Mouse (Mus musculus) forebrain, embryonic 16.5 days (tissue): Measurements from ENCODE around the gene Sept9. TPM values are rescaled to one million over a fixed set of nuclear protein-coding genes. Genes with fewer than 3 reads are reported as not detected.

ENCODE experiments used
- ATAC-seq: fragments of 200-750 bp; cut with Nextera tagmentation; 2 replicates; pipeline ENCODE4 v1.8.0; 2017; ENCODE audit warnings: mild to moderate bottlenecking, moderate library complexity
- H3K27ac ChIP-seq: fragments of 300-500 bp; sonication (generic); 2 replicates; pipeline ENCODE4 v1.5.1; 2014; ENCODE audit warnings: low read length, control low read depth
- H3K27me3 ChIP-seq: fragments of 300-500 bp; sonication (generic); replicated peaks from 2 replicates; pipeline ENCODE4 v1.6.1; 2014; ENCODE audit warnings: low read length; ENCODE audit not compliant: control insufficient read depth, insufficient read depth
- H3K36me3 ChIP-seq: fragments of 300-500 bp; sonication (generic); 2 replicates; pipeline ENCODE4 v1.6.1; 2014; ENCODE audit not compliant: control insufficient read depth, insufficient read depth
- H3K4me1 ChIP-seq: fragments of 300-500 bp; sonication (generic); replicated peaks from 2 replicates; pipeline ENCODE4 v1.6.1; 2014; ENCODE audit warnings: low read length; ENCODE audit not compliant: control insufficient read depth, insufficient read depth
- H3K4me2 ChIP-seq: fragments of 300-500 bp; sonication (generic); 2 replicates; pipeline ENCODE4 v1.6.1; 2014; ENCODE audit warnings: mild to moderate bottlenecking, low read length, control low read depth
- H3K4me3 ChIP-seq: fragments of 300-500 bp; sonication (generic); replicated peaks from 2 replicates; pipeline ENCODE4 v1.5.1; 2014; ENCODE audit warnings: mild to moderate bottlenecking, low read length, control low read depth
- H3K9ac ChIP-seq: fragments of 300-500 bp; sonication (generic); replicated peaks from 2 replicates; pipeline ENCODE4 v1.6.1; 2014; ENCODE audit warnings: low read depth, low read length, control low read depth
- H3K9me3 ChIP-seq: fragments of 300-500 bp; sonication (generic); 2 replicates; pipeline ENCODE4 v1.6.1; 2016; ENCODE audit warnings: low read length; ENCODE audit not compliant: control insufficient read depth
- WGBS: fragments of 180-500 bp; shearing (Covaris S2); extraction: QIAGEN DNeasy Blood & Tissue Kit; methylation state at CpG from one replicate; pipeline ENCODE4 v1.1.7; 2014; 5-methylcytosine and 5-hydroxymethylcytosine counted together
- polyA plus RNA-seq: library from polyadenylated mRNA; unstranded; fragments of >200 nt; fragmentation: Nextera tagmentation; extraction: Ambion mirVana; gene quantifications from 2 replicates; pipeline ENCODE4 v1.2.1, GENCODE M21; 2015

The Sept9 gene
- polyA plus RNA-seq, 1 experiment from 2014 or later: 120 TPM

GRCm38 (mm10) chr11:117384897-117385296 is 185.4 kb downstream of the Sept9 start:
- peaks cover 2% of the 10 kb centered on the region; the same call in 1 of the 2 replicates for H3K27me3 ChIP-seq
- ATAC-seq: peak; percentile 83
- peaks cover 18% of the 10 kb centered on the region for H3K4me1 ChIP-seq
- H3K9me3 ChIP-seq: no peaks in the 10 kb centered on the region
- peak overlapping the region; percentile 39 for H3K4me2 ChIP-seq
- WGBS: 1% methylated on average over 16 of the region's 16 CpGs
- H3K36me3 ChIP-seq: no peaks in the 10 kb centered on the region
- H3K4me3 ChIP-seq: 0 out of 2 replicates have a peak overlapping the region, but pooled peaks have one; percentile 17
- no peak overlapping the region for H3K9ac ChIP-seq
- no peak overlapping the region for H3K27ac ChIP-seq

- H3K9me3 ChIP-seq: no peaks in the 10 kb centered on the region
- peaks cover 2% of the 10 kb centered on the region; the same call in 1 of the 2 replicates for H3K27me3 ChIP-seq
- no peak overlapping the region for H3K9ac ChIP-seq
- no peaks in the 10 kb centered on the region for H3K36me3 ChIP-seq
- H3K4me3 ChIP-seq: 0 out of 2 replicates have a peak overlapping the region, but pooled peaks have one; percentile 17
- 22% methylated on average over 15 of the region's 15 CpGs for WGBS
- H3K4me1 ChIP-seq: peaks cover 18% of the 10 kb centered on the region
- H3K4me2 ChIP-seq: peak overlapping the region; percentile 39
- no peak for ATAC-seq
- no peak overlapping the region for H3K27ac ChIP-seq
Measured at GRCm38 (mm10) chr11:117385331-117386103, 186.1 kb downstream of the Sept9 start.

GRCm38 (mm10) chr11:117387241-117387640 is 187.8 kb downstream of the Sept9 start:
- no peaks in the 10 kb centered on the region for H3K36me3 ChIP-seq
- H3K4me2 ChIP-seq: no peak overlapping the region
- H3K4me1 ChIP-seq: peaks cover 18% of the 10 kb centered on the region
- H3K9ac ChIP-seq: no peak overlapping the region
- H3K4me3 ChIP-seq: no peak overlapping the region
- no peaks in the 10 kb centered on the region for H3K9me3 ChIP-seq
- peaks cover 2% of the 10 kb centered on the region; the same call in 1 of the 2 replicates for H3K27me3 ChIP-seq
- H3K27ac ChIP-seq: no peak overlapping the region
- 80% methylated on average over 10 of the region's 10 CpGs for WGBS
- ATAC-seq: 0 out of 2 replicates have a peak, but pooled peaks have one; percentile 41

- 34% methylated on average over 12 of the region's 12 CpGs for WGBS
- H3K4me3 ChIP-seq: no peak overlapping the region
- no peaks in the 10 kb centered on the region for H3K27me3 ChIP-seq
- H3K9me3 ChIP-seq: no peaks in the 10 kb centered on the region
- H3K27ac ChIP-seq: no peak overlapping the region
- H3K4me2 ChIP-seq: no peak overlapping the region
- H3K9ac ChIP-seq: no peak overlapping the region
- no peak for ATAC-seq
- peaks cover 26% of the 10 kb centered on the region for H3K4me1 ChIP-seq
- H3K36me3 ChIP-seq: no peaks in the 10 kb centered on the region
Measured at GRCm38 (mm10) chr11:117390001-117390402, 190.5 kb downstream of the Sept9 start.

- Histone ChIP-seq H3K4me3 (no peak overlapping the region), H3K27ac (no peak overlapping the region), H3K36me3 (no peaks in the 10 kb centered on the region), H3K4me2 (no peak overlapping the region), H3K4me1 (peaks cover 23% of the 10 kb centered on the region), H3K27me3 (no peaks in the 10 kb centered on the region), H3K9me3 (no peaks in the 10 kb centered on the region), H3K9ac (no peak overlapping the region)
- no peak for ATAC-seq
- 26% methylated on average over 7 of the region's 7 CpGs for WGBS
Measured at GRCm38 (mm10) chr11:117390774-117391534, 191.5 kb downstream of the Sept9 start.

- Histone ChIP-seq H3K4me2 (no peak overlapping the region), H3K36me3 (no peaks in the 10 kb centered on the region), H3K9ac (no peak overlapping the region), H3K27me3 (no peaks in the 10 kb centered on the region), H3K4me1 (peaks cover 20% of the 10 kb centered on the region), H3K4me3 (no peak overlapping the region), H3K9me3 (no peaks in the 10 kb centered on the region), H3K27ac (no peak overlapping the region)
- ATAC-seq: no peak
- 84% methylated on average over 2 of the region's 2 CpGs for WGBS
Measured at GRCm38 (mm10) chr11:117392251-117392650, 192.8 kb downstream of the Sept9 start.

- no peak for ATAC-seq
- no peak overlapping the region for H3K9ac ChIP-seq
- H3K27ac ChIP-seq: 0 out of 2 replicates have a peak overlapping the region, but pooled peaks have one; percentile 20
- no peaks in the 10 kb centered on the region for H3K36me3 ChIP-seq
- no peaks in the 10 kb centered on the region for H3K9me3 ChIP-seq
- no peaks in the 10 kb centered on the region for H3K27me3 ChIP-seq
- peaks cover 20% of the 10 kb centered on the region for H3K4me1 ChIP-seq
- WGBS: 65% methylated on average over 4 of the region's 4 CpGs
- H3K4me3 ChIP-seq: peak overlapping the region; percentile 47; the same call in 1 of the 2 replicates
- H3K4me2 ChIP-seq: peak overlapping the region; percentile 76
Measured at GRCm38 (mm10) chr11:117393715-117394114, 194.3 kb downstream of the Sept9 start.

GRCm38 (mm10) chr11:117394230-117395137 is 195.0 kb downstream of the Sept9 start:
- no peaks in the 10 kb centered on the region for H3K36me3 ChIP-seq
- peak overlapping the region; percentile 76 for H3K4me2 ChIP-seq
- no peaks in the 10 kb centered on the region for H3K27me3 ChIP-seq
- peak overlapping the region; percentile 47 for H3K4me3 ChIP-seq
- H3K4me1 ChIP-seq: peaks cover 20% of the 10 kb centered on the region
- H3K9ac ChIP-seq: peak overlapping the region; percentile 67
- WGBS: under 1% methylated on average over 34 of the region's 34 CpGs
- H3K9me3 ChIP-seq: no peaks in the 10 kb centered on the region
- H3K27ac ChIP-seq: peak overlapping the region; percentile 25; the same call in 1 of the 2 replicates
- ATAC-seq: peak; percentile 77
